Mouse (Mus musculus) gastrocnemius, adult 8-10 months (tissue): ENCODE measurements around the gene Actrt3. TPM values are rescaled to one million over a fixed set of nuclear protein-coding genes. Genes with fewer than 3 reads are reported as not detected.
"Not testable (repeated sequence)": the region's sequence is repeated elsewhere in the genome, so short reads cannot be mapped to it uniquely, and the experiment has no call there.

Source experiments
- DNase-seq, 2 experiments: peaks; one replicate each; pipeline ENCODE4 v3.0.0; 2022; ENCODE audit warnings: low spot score in 2 of 2
- total RNA-seq, 4 experiments: library from RNA; stranded (reverse); gene quantifications; 2 replicates each; pipeline ENCODE4 v1.2.4; 2022

The Actrt3 gene
- total RNA-seq, 4 experiments from 2014 or later, result not detected

DNA sequence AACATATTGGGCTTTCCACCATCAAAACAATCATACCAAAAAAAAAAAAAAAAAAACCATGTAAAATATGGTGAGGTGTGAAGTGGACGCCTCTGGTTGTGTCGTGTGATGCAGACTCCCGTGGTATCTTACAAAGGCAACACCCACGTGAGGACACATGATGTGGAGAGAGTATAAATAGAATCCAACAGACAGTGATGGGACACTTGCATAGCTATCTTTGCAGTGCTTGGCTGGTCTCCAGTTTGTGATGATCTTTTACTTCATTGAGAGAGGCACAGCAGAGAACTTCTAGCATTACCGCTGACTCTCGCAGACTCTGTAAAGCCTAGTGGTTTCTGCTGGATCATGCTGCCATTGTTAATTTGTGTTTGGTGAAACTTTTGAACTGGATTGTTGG, 10.9 kb downstream of the Actrt3 start:
- DNase-seq, result no peak

DNA sequence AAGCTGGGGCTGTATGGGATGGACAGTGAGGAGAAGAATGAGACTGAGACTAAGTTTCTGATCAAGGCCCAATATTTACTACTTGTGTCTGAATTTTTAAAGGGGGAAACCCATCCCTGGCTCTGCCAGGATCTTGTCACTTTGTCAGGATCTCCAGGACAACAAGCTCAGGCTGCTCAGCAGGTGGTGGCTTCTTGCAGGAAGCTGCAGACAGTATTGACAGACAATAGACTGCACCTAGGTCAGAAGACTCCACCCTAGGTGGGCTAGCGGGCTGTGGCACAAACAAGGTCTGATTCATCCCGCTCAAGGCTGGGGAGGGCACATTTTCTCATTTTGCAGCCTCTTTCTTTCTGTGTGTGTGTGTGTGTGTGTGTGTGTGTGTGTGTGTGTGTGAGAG, 26.2 kb downstream of the Actrt3 start:
- DNase-seq, result no peak

DNA sequence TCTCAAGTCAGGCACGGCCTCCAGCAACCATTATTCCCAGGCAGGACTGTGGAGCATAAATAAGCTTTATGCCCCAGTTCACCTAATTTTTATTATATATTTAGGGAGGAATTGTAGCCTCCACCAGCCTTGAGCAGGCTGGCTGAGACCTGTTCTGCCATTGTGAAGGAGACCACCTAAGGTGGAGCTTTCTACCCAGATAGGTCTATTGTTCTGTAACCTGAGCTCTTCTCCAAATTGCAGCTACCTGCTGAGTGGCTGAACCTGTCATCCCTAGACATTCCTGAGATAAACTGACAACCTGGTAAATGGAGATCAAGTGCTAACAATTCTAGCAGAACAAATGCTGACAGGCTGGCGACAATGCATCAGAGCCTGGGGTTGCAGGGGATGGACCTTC, 33.4 kb downstream of the Actrt3 start:
- DNase-seq, result not testable (repeated sequence)

DNA sequence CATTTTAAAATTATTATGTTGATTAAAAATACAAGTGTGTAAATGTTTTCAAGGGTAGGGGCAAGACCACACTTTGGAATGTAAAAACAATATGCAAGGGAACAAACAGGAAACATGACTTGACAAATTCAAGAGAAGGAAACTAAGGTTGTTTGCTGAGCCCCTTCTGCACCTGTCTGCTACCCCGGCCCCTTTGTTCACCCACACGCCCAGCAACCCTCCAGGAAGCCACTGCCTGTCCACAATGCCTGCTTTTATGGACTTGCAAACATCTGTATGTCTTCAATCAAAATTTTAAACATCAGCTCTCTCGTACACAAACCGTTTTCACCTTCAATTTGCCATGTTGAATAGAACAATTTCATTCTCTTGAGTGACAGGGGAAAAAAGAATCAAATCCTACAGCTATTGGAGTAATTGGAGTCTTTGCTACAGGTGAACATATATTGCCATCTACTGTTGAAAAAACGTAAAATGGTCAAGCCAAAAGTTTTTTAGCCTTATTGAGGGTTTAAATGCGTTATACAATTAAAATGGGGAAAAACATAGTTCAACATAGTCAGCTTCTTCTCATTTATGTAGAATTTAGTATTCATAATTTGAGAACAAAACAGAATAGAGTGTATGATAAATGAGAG, 38.9 kb downstream of the Actrt3 start:
- no peak for DNase-seq

DNA sequence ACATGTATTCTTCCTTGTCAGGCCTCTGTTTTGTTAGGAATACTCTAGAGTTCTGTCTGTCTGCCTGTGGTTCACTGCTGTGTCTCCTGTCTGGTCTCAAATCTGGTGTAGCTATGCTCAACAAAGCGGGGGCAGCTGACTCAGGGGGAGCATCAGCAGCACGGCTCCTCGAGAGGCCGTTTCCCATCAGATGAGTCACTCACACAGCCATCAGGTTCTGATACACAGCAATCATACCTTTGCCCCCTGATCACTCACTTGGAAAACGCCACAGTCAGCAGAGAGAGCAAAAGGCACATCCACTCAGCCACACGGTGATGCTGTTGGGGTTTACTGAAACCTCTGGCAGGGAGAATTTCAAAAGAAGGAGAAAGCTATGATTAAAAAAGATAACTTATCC, 46.0 kb downstream of the Actrt3 start:
- no peak for DNase-seq

DNA sequence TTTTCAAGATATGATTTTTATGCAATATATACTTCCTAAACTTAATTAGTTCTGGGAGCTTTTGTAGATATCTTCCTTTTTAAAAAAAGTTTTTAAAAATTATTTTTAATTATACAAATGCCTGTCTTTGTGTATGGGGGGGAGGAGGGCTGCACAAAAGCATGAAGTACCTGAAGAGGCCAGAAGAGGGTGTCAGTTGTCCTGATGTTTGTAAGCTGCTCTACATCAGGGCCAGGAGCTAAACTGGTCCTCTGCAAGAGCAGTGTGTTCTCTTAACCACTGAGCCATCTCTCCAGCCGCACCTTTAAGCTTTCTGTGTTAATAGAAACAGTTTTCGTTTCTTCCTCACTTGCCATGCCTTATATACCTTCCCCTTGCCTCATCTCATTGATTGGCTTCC, 49.5 kb downstream of the Actrt3 start:
- no peak for DNase-seq

DNA sequence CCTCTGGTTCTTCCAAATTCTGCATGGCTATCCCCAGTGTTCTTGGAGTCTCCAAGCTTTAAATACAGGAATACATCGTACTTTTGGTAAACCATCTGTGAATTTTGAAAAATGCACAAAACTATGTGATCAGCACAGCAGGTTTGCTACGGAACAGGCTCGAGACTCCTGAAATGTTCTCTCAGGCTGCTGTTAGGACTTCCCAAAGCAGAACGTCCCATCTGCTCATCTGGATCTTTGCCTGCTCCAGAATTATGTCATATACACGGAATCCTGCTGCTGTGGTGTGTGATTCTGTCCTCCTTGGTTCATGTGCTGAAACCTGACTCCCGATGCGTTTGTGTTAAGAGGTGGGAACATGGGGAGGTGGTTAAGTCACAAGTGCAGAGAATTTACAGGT, 50.8 kb downstream of the Actrt3 start:
- DNase-seq, result no peak

DNA sequence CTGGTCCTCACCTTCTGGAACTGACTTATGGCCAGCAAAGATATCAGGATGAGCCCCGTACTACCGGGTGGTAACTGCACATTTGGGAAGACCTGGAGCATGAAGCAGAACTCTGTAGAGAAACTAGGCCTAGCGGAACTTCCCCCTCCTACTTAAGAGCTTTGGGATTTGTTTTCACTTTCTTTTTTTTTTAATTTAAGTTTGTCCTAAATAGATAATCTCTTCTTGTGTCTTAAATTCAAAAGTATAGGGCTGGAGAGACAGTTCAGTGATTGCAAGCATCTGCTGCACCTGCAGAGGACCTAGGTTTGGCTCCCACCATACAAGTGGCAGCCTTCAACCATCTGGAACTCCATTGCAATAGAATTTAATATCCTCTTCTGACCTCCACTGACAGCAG, 51.8 kb downstream of the Actrt3 start, which contains the start of gene Mecom:
Mecom (minus strand) TSS at position 101 of the 400 bp plus-strand sequence.
- no peak for DNase-seq

Other genes starting within 250 kb of the Actrt3 start
- gene Mecom, start 51.9 kb downstream of the Actrt3 start, total RNA-seq, result 1 to 10 TPM; 4.8 to 9.5 (median 6.8) TPM
- 10 to 100 TPM; 11.8 to 19.9 (median 14.3) TPM for gene Mynn, start 2.1 kb upstream of the Actrt3 start, total RNA-seq
- not detected for gene Lrriq4, start 44.6 kb upstream of the Actrt3 start, total RNA-seq
- not detected for gene Lrrc34, start 47.9 kb upstream of the Actrt3 start, total RNA-seq
- not detected for gene Lrrc31, start 99.9 kb upstream of the Actrt3 start, total RNA-seq
- gene Samd7, start 146.4 kb upstream of the Actrt3 start, total RNA-seq, result not detected
- 10 to 100 TPM; 27.9 to 37.1 (median 34.8) TPM for gene Sec62, start 192.9 kb upstream of the Actrt3 start, total RNA-seq